Mouse (Mus musculus): Measurements from ENCODE around the gene Lrp6. TPM values are rescaled to one million over a fixed set of nuclear protein-coding genes. Genes with fewer than 3 reads are reported as not detected.
A peak's percentile ranks its signal among the peaks of the same experiment; 100 is the strongest.

Lrp6 gene
- total and polyA plus RNA-seq, 2 experiments from 2014 or later, result 12.3 to 41.3 TPM

- 53% methylated on average over 6 of the region's 6 CpGs for WGBS
- peak; percentile 83 for ATAC-seq
Observed at GRCm38 (mm10) chr6:134513011-134513410, 53.8 kb downstream of the Lrp6 start.

DNA sequence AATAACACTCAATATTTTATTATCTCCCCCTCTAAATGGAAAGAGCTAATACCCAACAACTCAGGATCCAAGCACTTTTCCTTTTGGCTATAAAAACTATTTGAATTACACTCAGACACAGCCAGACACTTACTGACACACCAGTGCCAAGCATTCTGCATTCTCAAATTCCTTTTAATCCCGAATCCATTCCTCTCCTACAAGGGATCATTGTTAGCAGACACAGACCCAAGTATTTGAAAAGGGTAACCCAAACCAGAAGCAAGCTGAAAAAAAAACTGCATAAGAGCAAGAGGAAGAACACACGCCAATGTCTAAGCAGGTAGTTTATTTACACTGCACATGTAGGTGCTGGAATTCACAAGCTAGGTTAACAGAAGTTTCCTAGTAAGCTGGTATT, 54.3 kb downstream of the Lrp6 start:
- no peak overlapping the region for H3K9ac ChIP-seq
- H3K36me3 ChIP-seq (ENCODE audit: insufficient read depth), result 0 out of 2 replicates have a peak, but pooled peaks cover under 1% of the 10 kb centered on the region
- peak overlapping the region; percentile 57; the same call in 1 of the 2 replicates for H3K27ac ChIP-seq (ENCODE audit: low read depth, low read length)
- TF ChIP-seq CTCF (IDR thresholded peaks at IDR 0.05; ENCODE audit: low read depth), result no peak
- no peak for ATAC-seq
- 0 out of 2 replicates have a peak overlapping the region, but pooled peaks have one; percentile 3 for H3K4me2 ChIP-seq (ENCODE audit: low read depth)
- DNase-seq, result no peak
- H3K4me3 ChIP-seq (ENCODE audit: low read depth, low read length), result no peak overlapping the region
- no peaks in the 10 kb centered on the region for H3K27me3 ChIP-seq (ENCODE audit: insufficient read depth, low read length)
- H3K4me1 ChIP-seq (ENCODE audit: insufficient read depth), result peaks cover 2% of the 10 kb centered on the region; the same call in 1 of the 2 replicates
- H3K9me3 ChIP-seq (ENCODE audit: low read length), result no peaks in the 10 kb centered on the region
- 30% methylated on average over 2 of the region's 2 CpGs for WGBS

More at GRCm38 (mm10) chr6:134513011-134513410, 53.8 kb downstream of the Lrp6 start:
- Histone ChIP-seq H3K9me3 (ENCODE audit: low read length) (no peaks in the 10 kb centered on the region), H3K4me1 (ENCODE audit: insufficient read depth) (peaks cover 2% of the 10 kb centered on the region; the same call in 1 of the 2 replicates), H3K27ac (ENCODE audit: low read depth, low read length) (peak overlapping the region; percentile 57; the same call in 1 of the 2 replicates), H3K27me3 (ENCODE audit: insufficient read depth, low read length) (no peaks in the 10 kb centered on the region), H3K9ac (no peak overlapping the region), H3K36me3 (ENCODE audit: insufficient read depth) (no peaks in the 10 kb centered on the region), H3K4me2 (ENCODE audit: low read depth) (no peak overlapping the region), H3K4me3 (ENCODE audit: low read depth, low read length) (no peak overlapping the region)
- peak; percentile 65 for DNase-seq
- no peak for TF ChIP-seq CTCF (IDR thresholded peaks at IDR 0.05; ENCODE audit: low read depth)

GRCm38 (mm10) chr6:134511118-134511517, 55.6 kb downstream of the Lrp6 start:
- Histone ChIP-seq H3K4me2 (ENCODE audit: low read depth) (no peak overlapping the region), H3K4me3 (ENCODE audit: low read depth, low read length) (no peak overlapping the region), H3K4me1 (ENCODE audit: insufficient read depth) (peaks cover 2% of the 10 kb centered on the region; the same call in 1 of the 2 replicates), H3K27ac (ENCODE audit: low read depth, low read length) (no peak overlapping the region), H3K27me3 (ENCODE audit: insufficient read depth, low read length) (no peaks in the 10 kb centered on the region), H3K36me3 (ENCODE audit: insufficient read depth) (peaks cover 13% of the 10 kb centered on the region), H3K9me3 (ENCODE audit: low read length) (no peaks in the 10 kb centered on the region), H3K9ac (no peak overlapping the region)
- DNase-seq (no peak), ATAC-seq (no peak)
- TF ChIP-seq CTCF (IDR thresholded peaks at IDR 0.05; ENCODE audit: low read depth), result no peak

- TF ChIP-seq CTCF (IDR thresholded peaks at IDR 0.05; ENCODE audit: low read depth), result no peak
- H3K27ac ChIP-seq (ENCODE audit: low read depth, low read length), result no peak overlapping the region
- H3K9ac ChIP-seq, result no peak overlapping the region
- ATAC-seq, result no peak
- H3K27me3 ChIP-seq (ENCODE audit: insufficient read depth, low read length), result no peaks in the 10 kb centered on the region
- H3K4me3 ChIP-seq (ENCODE audit: low read depth, low read length), result no peak overlapping the region
- no peak overlapping the region for H3K4me2 ChIP-seq (ENCODE audit: low read depth)
- peaks cover 20% of the 10 kb centered on the region for H3K36me3 ChIP-seq (ENCODE audit: insufficient read depth)
- WGBS, result 61% methylated on average over 2 of the region's 2 CpGs
- no peak for DNase-seq
- peaks cover 2% of the 10 kb centered on the region; the same call in 1 of the 2 replicates for H3K4me1 ChIP-seq (ENCODE audit: insufficient read depth)
- H3K9me3 ChIP-seq (ENCODE audit: low read length), result no peaks in the 10 kb centered on the region
Observed at GRCm38 (mm10) chr6:134510280-134510679, 56.5 kb downstream of the Lrp6 start.

DNA sequence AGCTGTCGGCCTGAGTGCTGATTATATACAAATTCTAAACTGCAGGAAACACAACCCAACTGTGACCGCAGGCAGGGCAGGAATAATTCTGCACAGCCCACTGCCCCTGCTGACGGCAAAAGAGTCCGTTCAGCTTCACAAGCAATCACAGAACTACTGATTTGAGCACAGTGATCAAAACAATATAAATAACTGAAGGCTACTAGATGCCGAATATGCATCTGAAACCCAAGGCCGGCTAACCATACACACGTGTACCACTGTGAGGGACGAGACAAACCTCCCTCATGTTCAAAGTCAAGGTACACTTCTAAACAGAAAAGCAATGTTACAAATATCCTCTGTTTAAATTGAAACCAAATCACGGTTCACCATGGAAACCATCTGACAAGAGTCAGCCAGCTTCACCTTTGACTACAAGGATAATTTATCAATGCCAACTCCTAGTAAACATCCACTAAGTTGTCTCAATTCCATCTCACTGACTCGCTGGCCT, 57.0 kb downstream of the Lrp6 start:
- Histone ChIP-seq H3K4me3 (ENCODE audit: low read depth, low read length) (no peak overlapping the region), H3K4me2 (ENCODE audit: low read depth) (no peak overlapping the region), H3K36me3 (ENCODE audit: insufficient read depth) (peaks cover 20% of the 10 kb centered on the region), H3K9ac (no peak overlapping the region), H3K27ac (ENCODE audit: low read depth, low read length) (no peak overlapping the region), H3K4me1 (ENCODE audit: insufficient read depth) (peaks cover 2% of the 10 kb centered on the region; the same call in 1 of the 2 replicates), H3K9me3 (ENCODE audit: low read length) (no peaks in the 10 kb centered on the region), H3K27me3 (ENCODE audit: insufficient read depth, low read length) (no peaks in the 10 kb centered on the region)
- DNase-seq, result no peak
- 66% methylated on average over 10 of the region's 10 CpGs for WGBS
- ATAC-seq, result no peak
- TF ChIP-seq CTCF (IDR thresholded peaks at IDR 0.05; ENCODE audit: low read depth), result no peak

- H3K4me2 ChIP-seq (ENCODE audit: low read depth), result no peak overlapping the region
- H3K27ac ChIP-seq (ENCODE audit: low read depth, low read length), result no peak overlapping the region
- no peaks in the 10 kb centered on the region for H3K9me3 ChIP-seq (ENCODE audit: low read length)
- TF ChIP-seq CTCF (IDR thresholded peaks at IDR 0.05; ENCODE audit: low read depth), result no peak
- ATAC-seq (no peak), DNase-seq (no peak)
- no peak overlapping the region for H3K9ac ChIP-seq
- 60% methylated on average over 4 of the region's 4 CpGs for WGBS
- H3K4me3 ChIP-seq (ENCODE audit: low read depth, low read length), result no peak overlapping the region
- H3K36me3 ChIP-seq (ENCODE audit: insufficient read depth), result peaks cover 20% of the 10 kb centered on the region
- H3K27me3 ChIP-seq (ENCODE audit: insufficient read depth, low read length), result no peaks in the 10 kb centered on the region
- peaks cover 5% of the 10 kb centered on the region; the same call in 1 of the 2 replicates for H3K4me1 ChIP-seq (ENCODE audit: insufficient read depth)
Observed at GRCm38 (mm10) chr6:134504866-134505265, 61.9 kb downstream of the Lrp6 start.

DNA sequence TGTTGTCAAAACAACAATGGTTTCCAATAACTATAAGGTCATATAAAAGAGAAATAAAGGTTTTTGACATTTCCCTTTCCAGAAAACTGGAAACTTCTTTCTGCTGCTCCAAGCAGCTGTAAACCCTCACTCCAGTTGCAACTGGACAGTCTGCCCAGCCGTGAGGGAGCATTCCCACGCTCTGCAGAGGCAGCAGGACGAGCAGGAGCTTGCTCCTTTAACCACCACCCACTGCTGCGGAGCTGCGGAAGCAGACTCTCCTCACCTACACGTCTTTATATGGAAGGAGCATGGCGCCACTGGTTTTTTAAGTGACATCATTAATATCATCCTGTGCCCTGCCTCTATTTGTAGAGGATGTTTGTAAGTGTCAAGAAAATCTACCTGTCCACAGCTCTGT, 64.4 kb downstream of the Lrp6 start:
- Histone ChIP-seq H3K4me1 (ENCODE audit: insufficient read depth) (peaks cover 5% of the 10 kb centered on the region; the same call in 1 of the 2 replicates), H3K36me3 (ENCODE audit: insufficient read depth) (peaks cover 18% of the 10 kb centered on the region), H3K9me3 (ENCODE audit: low read length) (no peaks in the 10 kb centered on the region), H3K4me2 (ENCODE audit: low read depth) (no peak overlapping the region), H3K4me3 (ENCODE audit: low read depth, low read length) (no peak overlapping the region), H3K27me3 (ENCODE audit: insufficient read depth, low read length) (no peaks in the 10 kb centered on the region), H3K9ac (no peak overlapping the region), H3K27ac (ENCODE audit: low read depth, low read length) (no peak overlapping the region)
- TF ChIP-seq CTCF (IDR thresholded peaks at IDR 0.05; ENCODE audit: low read depth), result no peak
- 78% methylated on average over 7 of the region's 7 CpGs for WGBS
- DNase-seq, result no peak
- ATAC-seq, result no peak

Measured in forebrain, postnatal 0 days (tissue).